Mouse (Mus musculus) frontal cortex, postnatal 36 days (tissue): ENCODE results near the gene Lmnb2.

Source experiments
- DNase-seq, 2 experiments: peaks; one replicate each; pipeline ENCODE4 v3.0.0; 2022; ENCODE audit warnings: low spot score in 2 of 2

The Lmnb2 gene

GRCm38 (mm10) chr10:80917779-80918434 is at the start of gene Lmnb2:
TSS of gene Lmnb2 (minus strand) at chr10:80918245.
- peak; percentile 78 to 90 for DNase-seq

- DNase-seq: no peak
Measured at GRCm38 (mm10) chr10:80967101-80967656, 49.1 kb upstream of the Lmnb2 start.

DNA sequence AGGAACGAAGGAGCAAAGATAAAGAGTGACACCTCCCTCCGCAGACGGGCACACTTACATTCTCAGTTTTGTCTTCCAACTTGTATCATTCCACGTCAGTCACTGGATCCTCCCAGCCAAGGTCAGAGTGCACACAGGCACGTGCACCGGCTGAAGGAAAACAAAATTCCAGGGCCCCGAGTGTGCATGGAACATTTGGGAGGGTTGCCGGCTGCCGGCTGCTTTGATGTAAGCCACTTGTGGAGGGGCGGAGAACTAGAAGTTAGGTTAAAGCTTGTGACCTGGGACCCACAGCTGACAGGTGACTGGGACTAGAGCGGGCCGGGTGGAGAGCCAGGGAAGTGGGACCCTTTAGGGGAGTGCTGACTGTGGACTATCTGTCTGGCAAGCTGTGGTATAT is 48.3 kb upstream of the Lmnb2 start:
- no peak for DNase-seq

- no peak for DNase-seq
Measured at GRCm38 (mm10) chr10:80963031-80963975, 45.3 kb upstream of the Lmnb2 start.

- no peak for DNase-seq
Measured at GRCm38 (mm10) chr10:80962585-80962984, 44.5 kb upstream of the Lmnb2 start.

DNA sequence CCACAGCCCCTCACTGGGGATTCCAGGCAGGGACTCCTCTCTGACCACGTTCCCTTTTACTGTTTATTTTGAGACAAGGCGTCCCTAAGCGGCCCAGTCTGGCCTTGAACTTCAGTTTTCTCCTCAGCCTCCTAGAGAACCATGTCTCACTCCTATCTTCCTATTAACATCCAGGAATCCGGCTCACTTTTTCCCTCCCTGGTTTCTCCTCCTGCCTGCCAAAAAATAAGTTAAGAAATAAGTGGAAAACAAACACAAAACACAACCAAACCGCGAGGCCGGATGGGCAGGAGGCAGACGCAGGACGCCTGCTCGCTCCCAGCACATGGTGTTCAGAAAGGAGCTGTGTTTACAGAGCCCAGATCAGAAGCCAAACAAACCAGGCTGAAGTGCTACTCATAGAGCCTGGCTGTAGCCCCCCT is 44.0 kb upstream of the Lmnb2 start:
- no peak for DNase-seq

DNA sequence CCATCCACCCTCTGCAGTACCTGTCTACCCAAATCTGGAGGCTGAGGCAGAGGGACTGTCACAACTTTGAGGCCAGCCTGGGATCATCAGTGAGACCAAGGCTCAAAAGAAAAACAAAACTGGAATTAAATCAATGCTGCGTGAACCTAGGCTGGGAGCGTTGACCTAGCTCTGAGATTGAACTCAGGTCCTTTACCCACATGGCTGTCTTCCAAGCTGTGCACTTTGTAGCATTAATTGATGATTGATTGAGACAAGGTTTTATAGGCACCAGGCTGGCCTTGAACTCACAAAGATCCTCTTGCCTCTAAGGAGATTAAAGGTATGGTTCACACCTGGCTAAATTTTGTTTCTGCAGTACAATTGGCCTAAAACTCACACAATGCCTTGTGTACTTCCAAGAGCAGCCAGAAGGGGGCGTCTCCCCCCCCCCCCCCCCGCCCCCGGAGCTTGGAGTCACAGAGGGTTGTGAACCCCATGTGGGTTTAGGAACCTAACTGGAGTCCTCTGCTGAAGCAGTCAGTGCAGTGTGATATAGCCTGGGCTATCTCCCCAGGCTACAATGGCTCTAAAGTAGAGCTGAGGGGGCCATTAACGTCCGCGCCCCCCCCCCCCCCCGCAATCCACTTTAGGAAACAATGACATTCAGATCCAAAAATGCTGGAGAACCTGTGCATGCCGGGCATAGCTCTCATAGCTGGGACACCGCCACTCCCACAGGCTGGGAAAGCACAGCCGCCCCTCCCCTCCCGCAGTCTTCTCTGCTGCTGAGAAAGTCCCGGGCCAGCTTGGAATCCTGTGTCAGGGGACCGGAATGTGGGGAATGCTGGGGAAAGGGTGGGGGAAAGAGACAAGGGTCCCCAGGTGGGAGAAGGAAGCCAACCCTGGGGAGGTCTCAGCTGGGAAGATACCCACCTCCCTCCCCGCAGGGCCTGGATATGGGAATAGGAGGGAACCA is 42.8 kb upstream of the Lmnb2 start:
- DNase-seq: no peak

DNA sequence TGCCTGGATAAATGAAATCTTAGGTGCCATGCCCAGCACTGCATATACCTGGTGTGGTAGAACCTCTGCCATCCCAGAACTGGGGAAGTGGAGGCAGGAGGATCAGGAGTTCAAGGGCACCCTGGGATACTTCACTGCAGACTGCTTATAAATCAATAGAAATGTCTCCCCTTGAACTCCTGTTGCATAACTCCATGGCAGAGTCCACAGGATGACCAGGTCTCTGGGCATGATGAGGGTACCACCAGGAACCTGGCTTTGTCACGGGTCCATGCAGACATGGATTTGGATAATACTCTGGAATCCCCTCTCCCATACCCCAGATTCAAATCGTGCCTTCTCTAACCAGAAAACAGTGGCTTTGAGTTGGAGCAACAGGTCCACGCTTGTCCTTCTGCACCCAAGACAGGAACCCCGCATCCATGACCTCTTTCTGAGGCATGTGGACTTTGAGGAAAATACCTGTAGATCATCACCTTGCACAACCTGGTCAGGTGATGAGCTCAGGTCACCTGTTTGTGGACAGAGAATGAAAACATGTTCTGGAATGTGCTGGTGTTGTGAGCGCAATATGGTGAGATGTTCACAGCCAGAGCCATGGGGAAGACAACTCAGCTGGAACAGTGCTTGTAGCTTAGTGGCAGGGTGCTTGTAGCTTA is 41.1 kb upstream of the Lmnb2 start:
- DNase-seq: no peak

- no peak for DNase-seq
Measured at GRCm38 (mm10) chr10:80957791-80958190, 39.7 kb upstream of the Lmnb2 start.

- no peak for DNase-seq
Measured at GRCm38 (mm10) chr10:80956901-80957300, 38.9 kb upstream of the Lmnb2 start.

DNA sequence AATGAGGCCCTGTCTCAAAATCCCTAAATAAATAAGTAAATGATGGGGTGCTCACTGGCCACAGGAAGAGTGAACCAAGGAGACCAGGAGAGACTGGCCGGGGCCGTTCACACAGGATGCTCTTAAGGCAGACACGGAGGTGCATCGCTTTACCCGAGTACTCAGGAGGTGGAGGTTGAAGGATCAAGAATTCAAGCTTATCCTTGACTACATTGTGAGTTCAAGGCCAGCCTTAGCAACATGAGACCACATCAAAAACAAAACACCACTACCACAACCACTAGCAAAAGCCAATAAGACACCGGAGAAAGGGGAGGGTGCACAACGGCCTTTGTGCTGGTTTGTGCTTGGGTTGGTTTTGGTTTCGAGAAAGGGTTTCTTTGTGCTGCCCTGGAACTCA is 38.3 kb upstream of the Lmnb2 start:
- no peak for DNase-seq

DNA sequence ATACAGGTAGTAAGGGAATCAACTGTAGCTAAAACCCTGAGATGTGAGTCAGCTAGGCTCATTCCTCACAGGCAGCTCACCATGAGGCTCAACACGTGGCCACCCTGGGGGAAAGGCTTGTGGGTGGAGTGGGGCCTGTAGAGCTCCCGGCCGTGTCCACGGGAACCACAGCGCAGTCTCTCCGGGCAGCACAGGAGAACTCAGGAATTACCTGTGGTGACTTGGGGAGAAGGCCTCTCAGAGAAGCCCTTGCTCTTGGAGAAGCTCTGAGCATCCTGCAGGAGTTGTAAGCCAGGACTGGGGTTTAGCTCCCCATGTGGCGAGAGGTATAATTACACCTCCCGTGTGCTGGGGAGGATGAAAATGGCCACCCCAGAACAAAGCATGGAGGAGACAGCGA is 37.5 kb upstream of the Lmnb2 start:
- peak; percentile 54 to 57 for DNase-seq

DNA sequence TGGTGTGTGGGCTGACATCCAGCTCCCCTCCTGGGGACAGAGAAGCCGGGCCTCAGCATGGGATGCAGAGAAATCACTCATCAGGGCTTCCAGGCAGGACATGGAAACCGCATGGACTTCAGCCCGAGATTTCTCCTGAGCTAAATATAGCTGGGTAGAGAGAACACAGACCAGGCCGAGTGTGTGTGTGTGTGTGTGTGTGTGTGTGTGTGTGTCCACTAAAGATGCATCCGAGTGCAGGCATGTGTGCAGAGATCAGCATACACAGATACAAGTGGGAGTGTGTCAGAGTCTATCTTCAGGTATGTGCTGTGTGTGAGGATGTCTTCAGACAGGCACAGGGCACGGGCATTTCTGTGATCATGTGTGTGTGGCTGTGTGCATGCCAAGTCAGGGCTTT is 36.8 kb upstream of the Lmnb2 start:
- DNase-seq: no peak

GRCm38 (mm10) chr10:80954415-80954814 is 36.4 kb upstream of the Lmnb2 start:
- DNase-seq: no peak

GRCm38 (mm10) chr10:80952449-80952848 is 34.4 kb upstream of the Lmnb2 start:
- no peak for DNase-seq

GRCm38 (mm10) chr10:80951761-80952390 is 33.8 kb upstream of the Lmnb2 start:
- no peak for DNase-seq

- DNase-seq: no peak
Measured at GRCm38 (mm10) chr10:80950314-80950713, 32.3 kb upstream of the Lmnb2 start.

DNA sequence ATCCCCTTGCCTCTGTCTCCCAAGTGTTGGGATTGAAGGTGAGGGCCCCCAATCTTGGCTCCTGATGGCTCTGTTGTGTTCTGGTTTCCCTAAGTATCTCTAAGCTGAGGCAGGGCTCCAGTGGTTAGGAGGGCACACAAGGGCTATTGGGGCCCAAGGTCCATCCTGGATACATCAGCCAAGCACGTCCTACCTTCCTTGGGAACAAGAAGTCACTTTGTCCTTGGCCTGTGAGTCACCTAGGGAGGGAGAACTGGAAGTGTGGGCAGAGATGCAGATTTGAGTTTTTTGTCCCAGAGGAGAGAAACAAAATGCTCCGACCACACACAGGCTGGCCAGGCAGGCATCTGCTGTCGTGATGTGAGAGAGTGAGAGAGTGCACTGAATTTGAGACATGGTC is 31.0 kb upstream of the Lmnb2 start:
- DNase-seq: no peak

DNA sequence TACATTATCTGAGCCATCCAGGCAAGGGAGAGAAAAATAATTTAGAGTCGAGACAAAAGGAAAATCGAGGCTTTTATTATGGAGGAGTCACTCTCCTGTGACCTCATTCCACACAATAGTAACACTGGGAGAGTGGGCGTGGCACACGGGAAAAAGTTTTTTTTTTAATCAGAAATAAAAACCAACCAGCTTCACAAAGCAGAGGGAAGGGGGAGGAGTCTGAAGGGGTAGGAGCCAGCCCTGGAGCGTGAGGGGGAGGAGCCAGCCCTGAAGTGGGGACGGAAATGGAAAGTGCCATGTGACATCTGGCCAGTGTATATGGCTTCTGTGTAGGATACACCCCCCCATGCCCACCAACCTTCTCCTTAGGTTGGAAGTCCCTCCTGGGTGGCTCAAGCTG is 30.5 kb upstream of the Lmnb2 start:
- DNase-seq: no peak

GRCm38 (mm10) chr10:80947802-80948201 is 29.8 kb upstream of the Lmnb2 start:
- DNase-seq: no peak
